Mouse (Mus musculus) Patski (cell line): ENCODE measurements at regions not wholly inside any gene's neighbourhood (a gene's known extent, or its start where the extent isn't known, plus 50 kb on each side); places are given as distances from the start of the nearest gene placed in this dataset.
A peak's percentile ranks its signal among the peaks of the same experiment; 100 is the strongest.

Experiments
- ATAC-seq: fragments of 100-300 bp; one replicate; pipeline ENCODE4 v1.8.0; 2021
- CTCF ChIA-PET: fragments of 350-600 bp; sonication (Branson Sonifier 250); formaldehyde crosslinking; loops from one replicate; lab custom pipeline; 2022; ENCODE audit warnings: inconsistent platforms; lab: Charles Lee
- POLR2A ChIA-PET: fragments of 350-600 bp; sonication (Branson Sonifier 250); formaldehyde crosslinking; loops from one replicate; lab custom pipeline; 2022; ENCODE audit warnings: antibody characterized with exemption, inconsistent platforms; lab: Charles Lee
- DNase-seq: peaks from one replicate; pipeline ENCODE4 v3.0.0-alpha.2; 2011; ENCODE audit warnings: low read depth, low spot score
- H3K27me3 ChIP-seq: fragments of 371-371 bp; one replicate; pipeline ENCODE4 v1.5.1; 2021
- CTCF ChIP-seq: fragments of 100-300 bp; IDR thresholded peaks from one replicate; pipeline ENCODE4 v1.5.1; 2021
- in situ Hi-C: fragments of 300-500 bp; cut with MboI; formaldehyde crosslinking; loops from 3 replicates; pipeline ENCODE4 v1.11.1; 2018; ENCODE audit warnings: low pct_unique_long_range_greater_than_20kb, mixed read lengths

GRCm38 (mm10) chr5:103374162-103374561 is 50.8 kb upstream of the Ptpn13 start:
- DNase-seq (peak; percentile 85), ATAC-seq (peak; percentile 60)
- no peak for TF ChIP-seq CTCF
- POLR2A ChIA-PET: interaction anchor here (0.7 to 2.0 kb wide), 3 partner anchors 49 to 318 kb away, joined by 3 to 8 read pairs (median 6); partner anchors contain the start of genes Aff1 and Ptpn13
- CTCF ChIA-PET: interaction anchor here (1.5 to 4.3 kb wide), 3 partner anchors 9 to 49 kb away, joined by 6 to 18 read pairs (median 13); no protein-coding TSS in a partner anchor
- in situ Hi-C loops: no loop called here
- H3K27me3 ChIP-seq: no peaks in the 10 kb centered on the region

GRCm38 (mm10) chr5:103373089-103373488 is 51.9 kb upstream of the Ptpn13 start:
- ChIA-PET POLR2A (interaction anchor here (1.1 to 2.0 kb wide), 2 partner anchors 50 to 52 kb away, joined by 5 to 8 read pairs; partner anchors contain the start of gene Ptpn13), CTCF (interaction anchor here (2.4 to 4.3 kb wide), 2 partner anchors 17 to 50 kb away, joined by 13 to 18 read pairs; no protein-coding TSS in a partner anchor)
- in situ Hi-C loops: no loop called here
- no peaks in the 10 kb centered on the region for H3K27me3 ChIP-seq
- TF ChIP-seq CTCF: peak; percentile 52
- ATAC-seq: no peak
- DNase-seq: no peak

- CTCF ChIA-PET: interaction anchor here (1.0 to 2.8 kb wide), 3 partner anchors 12 to 56 kb away, joined by 3 to 9 read pairs (median 3); no protein-coding TSS in a partner anchor
- no peaks in the 10 kb centered on the region for H3K27me3 ChIP-seq
- TF ChIP-seq CTCF: no peak
- POLR2A ChIA-PET: interaction anchor here (0.6 to 3.8 kb wide), 3 partner anchors 55 to 367 kb away, joined by 3 to 35 read pairs (median 6); partner anchors contain the start of gene Ptpn13
- no peak for DNase-seq
- no peak for ATAC-seq
- in situ Hi-C loops: no loop called here
These were observed 54.5 kb upstream of the Ptpn13 start for GRCm38 (mm10) chr5:103370456-103370855.

GRCm38 (mm10) chr5:103368993-103369392 is 56.0 kb upstream of the Ptpn13 start:
- ChIA-PET CTCF (interaction anchor here (1.3 to 2.9 kb wide), 5 partner anchors 11 to 58 kb away, joined by 4 to 11 read pairs (median 11); no protein-coding TSS in a partner anchor), POLR2A (interaction anchor here (0.7 to 3.8 kb wide), 2 partner anchors 12 to 56 kb away, joined by 3 to 35 read pairs; partner anchors contain the start of gene Ptpn13)
- no peaks in the 10 kb centered on the region for H3K27me3 ChIP-seq
- in situ Hi-C loops: no loop called here
- DNase-seq (no peak), ATAC-seq (no peak)
- no peak for TF ChIP-seq CTCF

GRCm38 (mm10) chr5:103367201-103367671 is 57.8 kb upstream of the Ptpn13 start:
- CTCF ChIA-PET: interaction anchor here (1.2 to 2.9 kb wide), 6 partner anchors 9 to 164 kb away, joined by 3 to 11 read pairs (median 8); no protein-coding TSS in a partner anchor
- in situ Hi-C loops: no loop called here

GRCm38 (mm10) chr5:103365700-103366448 is 59.1 kb upstream of the Ptpn13 start:
- no peak for DNase-seq
- H3K27me3 ChIP-seq: no peaks in the 10 kb centered on the region
- ChIA-PET POLR2A (interaction anchor here (0.5 to 2.7 kb wide), 8 partner anchors 10 to 68 kb away, joined by 3 to 30 read pairs (median 6); partner anchors contain the start of gene Ptpn13), CTCF (interaction anchor here (0.7 to 2.1 kb wide), 9 partner anchors 8 to 87 kb away, joined by 3 to 8 read pairs (median 3); partner anchors contain the start of gene Ptpn13)
- no peak for ATAC-seq
- in situ Hi-C loops: no loop called here
- TF ChIP-seq CTCF: no peak

More at GRCm38 (mm10) chr5:103367201-103367671, 57.8 kb upstream of the Ptpn13 start:
- peak; percentile 61 for ATAC-seq
- peak; percentile 85 for DNase-seq
- POLR2A ChIA-PET: interaction anchor here (0.5 to 3.8 kb wide), 8 partner anchors 9 to 163 kb away, joined by 3 to 35 read pairs (median 4); partner anchors contain the start of gene Ptpn13
- no peak for TF ChIP-seq CTCF
- H3K27me3 ChIP-seq: no peaks in the 10 kb centered on the region

GRCm38 (mm10) chr5:103364791-103365699 is 59.9 kb upstream of the Ptpn13 start:
- DNase-seq (peak; percentile 97), ATAC-seq (peak; percentile 78)
- CTCF ChIA-PET: interaction anchor here (0.7 to 2.1 kb wide), 9 partner anchors 9 to 88 kb away, joined by 3 to 8 read pairs (median 3); partner anchors contain the start of gene Ptpn13
- in situ Hi-C loops: no loop called here
- TF ChIP-seq CTCF: no peak
- H3K27me3 ChIP-seq: no peaks in the 10 kb centered on the region
- POLR2A ChIA-PET: interaction anchor here (0.5 to 2.7 kb wide), 8 partner anchors 9 to 69 kb away, joined by 3 to 30 read pairs (median 6); partner anchors contain the start of gene Ptpn13

GRCm38 (mm10) chr5:103360775-103361247 is 64.2 kb upstream of the Ptpn13 start:
- POLR2A ChIA-PET: interaction anchor here (1.0 kb wide), 1 partner anchor 68 kb away, joined by 3 read pairs; no protein-coding TSS in a partner anchor
- ATAC-seq (no peak), DNase-seq (no peak)
- CTCF ChIA-PET: no interaction called here
- H3K27me3 ChIP-seq: no peaks in the 10 kb centered on the region
- in situ Hi-C loops: no loop called here
- no peak for TF ChIP-seq CTCF

- ATAC-seq (no peak), DNase-seq (no peak)
- CTCF ChIA-PET: no interaction called here
- in situ Hi-C loops: no loop called here
- no peak for TF ChIP-seq CTCF
- H3K27me3 ChIP-seq: no peaks in the 10 kb centered on the region
- POLR2A ChIA-PET: no interaction called here
These were observed 64.6 kb upstream of the Ptpn13 start for GRCm38 (mm10) chr5:103360360-103360759.
